Mouse (Mus musculus): ENCODE data around the gene Prkacb.

Prkacb gene

DNA sequence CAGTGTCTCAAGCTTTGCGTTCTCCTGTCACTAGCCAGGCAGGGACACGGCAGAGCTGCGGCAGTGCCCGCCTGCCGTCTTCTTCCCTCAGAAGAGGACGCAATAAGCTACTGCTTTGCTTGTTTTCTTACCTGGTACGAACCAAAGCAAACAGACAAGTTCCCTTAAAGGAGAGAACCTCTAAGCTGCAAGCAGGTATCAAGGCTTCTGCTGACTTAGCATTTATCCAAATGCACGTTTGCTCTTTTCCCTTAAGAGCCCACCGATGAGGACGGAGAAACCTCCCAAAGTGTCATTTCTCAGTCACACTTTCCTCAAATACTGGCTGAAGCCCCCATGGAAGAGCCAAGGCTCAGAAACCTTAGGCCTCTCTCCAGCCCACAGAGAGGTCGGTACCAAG, 81.3 kb downstream of the Prkacb start:
- DNase-seq (ENCODE audit: extremely low read depth, low read depth, low spot score): no peak

DNA sequence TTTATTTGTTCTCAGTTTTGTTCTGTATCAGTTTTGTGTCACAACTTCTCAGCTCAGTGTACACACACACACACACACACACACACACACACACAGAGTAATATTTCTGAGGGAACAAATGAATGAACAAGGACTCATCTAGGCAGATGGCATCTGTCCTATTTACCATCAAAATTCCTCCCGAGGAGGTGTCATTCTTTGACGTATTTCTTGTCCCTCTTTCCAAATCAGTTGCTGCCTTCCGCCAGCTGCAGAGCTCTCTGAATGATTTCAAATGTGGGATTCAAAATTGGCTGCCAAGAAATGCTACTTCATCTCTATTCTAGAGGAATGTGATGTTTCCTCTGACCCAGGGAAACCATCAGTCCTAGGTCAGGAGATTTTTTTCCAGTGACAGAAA, 89.8 kb downstream of the Prkacb start:
- DNase-seq (ENCODE audit: extremely low read depth, low read depth, low spot score): no peak

DNA sequence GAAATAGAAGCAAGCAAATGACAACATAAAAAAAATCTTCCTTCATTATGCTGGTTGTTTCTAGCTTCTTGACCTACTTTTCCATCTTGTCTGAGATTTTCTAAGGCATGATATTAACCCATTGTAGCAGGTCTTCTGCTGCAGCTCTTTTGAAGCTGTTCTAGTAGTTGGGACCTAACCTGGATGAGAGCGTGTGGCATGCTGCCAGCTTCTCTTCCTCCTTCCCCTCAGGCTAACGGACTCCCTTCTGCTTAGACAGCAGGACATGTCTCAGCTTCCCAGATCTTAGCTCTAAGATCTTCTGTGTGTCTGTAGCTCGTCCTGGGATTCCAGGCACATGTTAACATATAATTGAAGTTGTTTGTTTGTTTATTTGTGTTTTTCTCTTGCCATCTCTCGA, 93.1 kb downstream of the Prkacb start:
- no peak for DNase-seq (ENCODE audit: extremely low read depth, low read depth, low spot score)

DNA sequence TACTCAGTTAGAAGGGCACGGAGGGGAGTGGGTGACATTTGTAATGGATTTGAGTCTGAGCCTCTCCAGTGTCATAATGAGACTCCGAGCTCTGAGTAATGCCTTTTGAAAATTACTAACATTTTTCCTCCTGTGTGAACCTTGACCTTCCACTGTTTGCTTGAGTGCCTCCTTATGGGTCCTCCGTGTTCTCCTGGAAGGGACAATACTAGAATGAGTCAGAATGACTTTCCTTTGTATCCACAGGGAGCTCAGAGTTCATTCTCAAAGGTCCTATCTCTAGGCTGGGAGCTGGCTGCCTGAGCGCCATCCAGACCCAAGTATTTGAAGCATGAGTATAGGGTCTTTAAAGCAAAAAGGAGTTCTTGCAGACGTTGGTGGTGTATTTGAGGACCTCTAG, 94.5 kb downstream of the Prkacb start:
- no peak for DNase-seq (ENCODE audit: extremely low read depth, low read depth, low spot score)

DNA sequence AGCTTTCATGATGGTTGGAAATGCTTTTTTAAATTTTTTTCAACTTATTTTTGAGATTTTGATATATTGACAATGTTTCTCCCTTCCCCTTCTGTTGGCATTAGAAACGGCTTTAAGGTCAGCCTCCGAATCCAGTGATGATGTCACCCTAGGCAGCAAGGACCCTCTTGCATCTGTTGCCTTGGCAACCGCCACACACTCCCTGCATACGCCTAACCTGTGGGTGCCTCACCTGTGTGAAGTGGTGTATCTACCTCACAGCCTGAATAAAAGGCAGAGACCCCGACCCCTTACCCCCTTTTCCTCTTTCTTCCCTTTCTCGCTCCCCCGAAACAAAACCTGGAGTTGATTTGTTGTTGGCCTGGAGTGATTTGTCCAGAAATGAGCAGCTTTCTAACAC, 100.5 kb downstream of the Prkacb start:
- no peak for DNase-seq (ENCODE audit: extremely low read depth, low read depth, low spot score)

DNA sequence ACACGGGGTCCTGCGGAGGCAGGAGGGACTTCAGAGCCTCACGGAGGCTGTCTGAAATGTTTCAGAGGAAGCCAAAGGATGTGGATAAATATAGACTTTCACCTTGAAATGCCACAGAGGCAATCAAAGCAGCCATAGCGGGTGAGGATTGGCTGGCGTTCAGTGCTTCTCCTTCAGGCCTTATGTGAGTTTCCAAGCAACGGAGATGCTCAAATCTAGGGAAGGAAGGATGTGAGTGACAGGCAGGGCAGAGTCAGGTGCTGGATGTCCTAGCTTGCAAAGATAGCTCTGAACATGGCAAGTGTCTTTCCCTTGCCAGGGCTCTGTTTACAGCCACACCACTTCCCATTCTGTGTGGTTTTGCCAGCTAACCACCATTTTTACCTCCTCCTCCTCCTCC, 101.2 kb downstream of the Prkacb start:
- DNase-seq (ENCODE audit: extremely low read depth, low read depth, low spot score): no peak

DNA sequence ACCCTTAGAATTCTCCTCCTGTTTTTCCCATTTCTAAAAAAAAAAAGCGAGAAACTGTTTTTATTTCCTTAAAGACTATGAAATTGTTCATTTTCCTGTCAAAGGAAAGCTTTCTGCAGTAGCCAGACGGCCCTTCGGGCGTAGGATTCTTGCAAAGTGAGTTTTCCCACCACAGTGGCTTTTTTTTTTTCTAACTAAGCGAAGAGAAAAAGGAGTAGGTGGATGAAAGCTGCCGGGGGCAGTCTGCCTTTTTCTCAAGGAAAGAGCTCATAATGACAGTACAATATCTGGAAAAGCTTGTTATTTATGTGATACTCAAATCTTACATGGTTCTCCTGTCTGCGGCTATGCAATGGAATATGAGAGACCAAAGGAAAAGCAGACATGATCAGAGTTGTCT, 101.7 kb downstream of the Prkacb start:
- DNase-seq (ENCODE audit: extremely low read depth, low read depth, low spot score): no peak

DNA sequence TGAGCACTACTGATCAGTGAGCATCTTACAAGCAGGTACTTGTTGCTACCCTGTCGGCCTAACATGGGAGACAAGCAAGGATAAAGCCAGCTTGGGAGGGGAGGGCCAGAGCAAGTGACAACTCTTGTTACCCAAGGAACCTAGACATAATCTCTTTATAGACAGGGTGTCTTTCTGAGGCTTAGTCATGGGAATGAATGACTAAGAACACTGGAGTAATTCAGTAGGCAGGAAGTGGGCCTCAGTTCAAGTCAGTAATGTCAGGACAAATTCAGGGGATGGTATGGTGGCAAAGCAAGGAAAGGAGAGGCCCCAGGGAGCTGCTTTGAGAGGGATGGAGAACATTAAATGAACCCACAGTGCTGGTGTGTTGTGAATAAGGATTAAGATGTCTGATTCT, 103.7 kb downstream of the Prkacb start:
- no peak for DNase-seq (ENCODE audit: extremely low read depth, low read depth, low spot score)

DNA sequence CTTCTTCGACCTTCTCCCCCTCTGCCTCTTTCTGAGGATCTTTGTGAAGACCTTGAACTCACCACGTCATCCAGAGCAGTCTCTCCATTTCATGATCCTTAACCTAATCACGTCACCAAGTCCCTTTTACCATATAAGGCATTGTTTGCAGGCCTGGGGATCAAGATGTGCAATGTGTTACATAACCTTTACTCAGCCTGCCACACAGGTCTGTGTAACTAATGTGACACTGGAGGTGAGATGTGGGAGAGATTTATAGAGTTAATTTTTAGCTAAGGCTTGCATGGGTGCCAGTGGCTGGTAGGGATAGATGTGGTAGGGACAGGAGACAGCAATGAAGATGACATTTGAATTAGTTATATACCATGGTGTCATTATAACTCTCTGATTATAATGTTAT, 104.4 kb downstream of the Prkacb start:
- DNase-seq (ENCODE audit: extremely low read depth, low read depth, low spot score): no peak

DNA sequence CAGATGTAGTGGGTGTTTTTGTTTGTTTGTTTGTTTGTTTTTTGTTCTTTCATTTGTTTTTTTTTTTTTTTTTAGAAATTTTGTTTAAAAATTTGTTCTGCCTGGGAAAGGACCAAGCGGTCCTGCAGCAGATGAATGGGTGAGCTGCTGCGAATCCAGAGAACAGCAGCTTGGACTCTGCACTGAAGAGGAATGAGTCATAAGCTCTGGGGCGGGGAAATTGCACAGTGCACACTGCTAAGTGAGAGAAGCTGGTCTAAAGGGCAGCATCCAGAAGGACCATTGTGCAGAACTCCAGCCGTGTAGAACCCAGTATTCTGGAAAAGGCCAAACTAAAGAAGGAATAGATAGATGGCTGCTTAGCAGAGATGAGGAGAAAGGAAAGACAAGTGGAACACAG, 108.7 kb downstream of the Prkacb start:
- no peak for DNase-seq (ENCODE audit: extremely low read depth, low read depth, low spot score)

DNA sequence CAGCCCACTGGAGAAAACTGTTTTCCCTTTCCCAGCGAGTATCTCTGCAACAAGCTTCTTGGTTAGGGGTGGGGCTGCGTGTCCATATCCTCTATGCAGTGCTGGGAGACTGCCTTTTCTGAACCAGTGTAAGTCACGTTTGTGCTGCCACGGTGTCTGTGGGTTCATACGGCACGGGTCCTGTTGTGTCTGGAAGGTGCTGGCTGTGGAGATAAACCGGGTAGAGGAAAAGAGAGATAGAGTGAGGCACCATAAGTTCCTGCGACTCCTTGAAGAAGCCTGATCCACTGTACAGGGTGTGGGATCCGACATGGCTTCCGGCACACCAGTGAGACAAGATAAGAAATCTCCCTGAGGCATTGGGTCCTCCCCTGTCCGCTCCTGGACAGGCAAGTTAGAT, 112.7 kb downstream of the Prkacb start:
- no peak for DNase-seq (ENCODE audit: extremely low read depth, low read depth, low spot score)

DNA sequence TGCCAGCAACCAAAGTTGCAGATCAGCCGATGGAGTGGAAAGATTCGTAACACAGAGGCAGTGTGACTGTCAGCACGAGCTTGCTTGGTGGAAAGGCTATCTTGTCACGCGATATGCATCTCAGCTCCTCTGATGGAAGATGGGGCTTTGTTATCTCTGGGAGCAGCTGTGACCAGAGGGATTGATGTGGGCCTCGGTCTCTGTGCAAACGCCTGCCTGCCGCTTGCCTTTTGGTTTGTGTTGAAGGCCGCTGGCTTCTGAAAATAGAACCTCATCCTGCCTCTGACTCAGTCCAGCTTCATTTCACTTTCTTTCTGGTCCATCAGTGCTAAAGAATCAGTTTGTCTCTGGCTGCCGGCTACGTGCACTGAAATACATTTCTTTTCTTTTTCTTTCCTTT, 113.8 kb downstream of the Prkacb start:
- no peak for DNase-seq (ENCODE audit: extremely low read depth, low read depth, low spot score)

DNA sequence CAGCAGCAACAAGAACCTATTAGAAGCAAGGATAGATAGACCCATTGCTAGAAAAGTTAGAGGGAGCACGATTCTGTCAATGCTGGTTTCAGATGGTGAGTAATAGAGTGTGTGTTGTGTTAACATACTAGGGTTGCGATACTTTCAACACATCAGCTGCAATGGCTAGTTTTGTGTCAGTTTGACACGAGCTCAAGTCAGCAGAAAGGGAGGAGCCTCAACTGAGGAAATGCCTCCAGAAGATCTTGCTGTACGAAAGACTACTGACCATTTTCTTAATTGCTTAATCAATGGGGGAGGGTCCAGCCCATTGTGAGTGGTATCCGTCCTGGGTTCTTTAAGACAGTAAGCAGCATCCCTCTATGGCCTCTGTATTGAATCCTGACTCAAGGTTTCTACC, 120.2 kb downstream of the Prkacb start:
- no peak for DNase-seq (ENCODE audit: extremely low read depth, low read depth, low spot score)

DNA sequence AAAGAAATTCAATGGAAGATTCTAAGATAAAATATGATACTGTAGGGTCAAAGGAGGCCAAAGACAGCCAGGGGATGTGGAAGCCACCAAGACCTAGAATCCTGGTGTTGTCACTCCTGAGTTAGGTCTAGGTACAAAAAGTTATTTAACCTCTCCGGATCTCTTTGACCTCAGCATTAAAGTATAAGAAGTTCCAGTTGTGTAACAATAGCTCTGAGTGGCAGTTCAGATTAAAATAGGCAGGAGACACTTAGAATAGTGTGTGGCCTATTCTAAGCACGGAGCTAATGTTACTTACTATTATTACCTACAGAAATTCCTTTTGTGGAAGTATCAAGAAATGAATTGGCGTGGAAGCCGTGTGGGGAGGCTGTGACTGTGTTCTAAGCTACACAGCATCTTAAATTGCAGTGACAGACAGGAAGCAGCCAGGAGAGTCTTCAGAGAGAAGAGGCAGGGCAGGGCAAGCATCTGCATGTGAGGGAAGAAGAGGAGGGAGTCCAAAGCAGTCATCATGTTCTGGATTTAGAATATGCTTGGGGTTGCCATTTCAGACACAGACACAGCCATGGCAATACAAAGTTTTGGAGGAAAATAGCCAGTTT, 125.6 kb downstream of the Prkacb start:
- no peak for DNase-seq (ENCODE audit: extremely low read depth, low read depth, low spot score)

DNA sequence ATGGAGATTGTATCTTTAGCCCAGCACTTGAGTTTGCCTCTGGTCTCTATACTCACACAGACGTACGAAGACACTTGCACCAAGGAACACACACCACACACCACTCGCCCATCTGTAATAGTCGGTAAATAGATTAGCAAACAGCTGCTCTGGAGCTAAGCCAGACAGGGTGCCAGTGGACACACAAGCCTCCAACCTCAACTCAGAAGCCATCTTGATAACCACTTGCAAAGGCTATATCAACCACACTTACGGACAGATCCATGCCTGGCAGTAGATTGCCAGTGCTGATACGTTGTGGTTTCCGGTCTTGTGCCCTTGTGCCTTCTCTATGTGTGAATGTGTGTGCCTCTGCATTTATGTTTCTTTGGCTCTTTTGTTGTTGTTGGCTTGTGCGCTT, 126.4 kb downstream of the Prkacb start:
- no peak for DNase-seq (ENCODE audit: extremely low read depth, low read depth, low spot score)

DNA sequence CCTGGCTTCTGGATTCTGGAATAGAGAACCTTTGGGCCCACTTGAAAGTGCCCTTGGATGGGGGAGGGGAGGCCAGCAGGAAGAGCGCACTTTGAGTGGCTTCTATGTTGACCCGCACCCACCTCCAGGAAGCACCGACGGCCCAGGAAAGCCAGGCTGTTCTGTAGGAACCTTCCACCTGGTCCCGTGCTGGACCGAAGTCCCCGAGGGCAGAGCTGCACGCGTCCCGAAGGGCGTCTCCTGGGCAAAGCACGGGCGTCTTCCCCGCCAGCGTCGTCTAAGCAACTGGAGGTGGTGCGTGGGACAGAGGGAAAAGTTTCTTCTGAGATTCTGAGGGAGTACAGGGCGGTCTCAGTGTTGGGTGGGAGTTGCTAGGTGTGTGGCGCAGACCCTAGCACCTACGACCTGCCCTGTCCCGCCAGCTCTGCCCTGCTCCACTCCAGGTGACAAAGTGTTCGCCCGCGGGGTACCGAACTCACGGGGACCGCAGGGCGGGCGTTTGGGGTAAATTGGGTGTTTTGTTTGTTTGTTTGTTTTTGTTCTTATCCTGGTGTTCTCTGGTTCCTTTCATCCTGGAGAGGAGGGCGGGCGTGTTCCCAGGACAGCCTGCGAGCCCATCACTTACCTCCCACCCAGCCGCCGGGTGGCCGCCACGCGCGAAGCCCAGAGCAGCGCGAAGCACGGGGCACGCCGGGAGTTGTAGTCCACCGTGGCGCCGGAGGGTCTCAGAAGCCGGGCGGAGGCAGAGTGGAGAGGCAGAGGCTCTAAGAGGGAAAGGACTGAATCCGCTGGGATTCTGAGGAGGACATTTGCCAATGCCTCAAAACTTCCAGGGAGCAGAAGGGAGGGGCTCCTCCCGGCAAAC, 127.7 kb downstream of the Prkacb start, which contains the start of gene Samd13:
Gene Samd13, minus strand, starts transcription at position 782 of the 865 bp plus-strand sequence.
- no peak for DNase-seq (ENCODE audit: extremely low read depth, low read depth, low spot score)

DNA sequence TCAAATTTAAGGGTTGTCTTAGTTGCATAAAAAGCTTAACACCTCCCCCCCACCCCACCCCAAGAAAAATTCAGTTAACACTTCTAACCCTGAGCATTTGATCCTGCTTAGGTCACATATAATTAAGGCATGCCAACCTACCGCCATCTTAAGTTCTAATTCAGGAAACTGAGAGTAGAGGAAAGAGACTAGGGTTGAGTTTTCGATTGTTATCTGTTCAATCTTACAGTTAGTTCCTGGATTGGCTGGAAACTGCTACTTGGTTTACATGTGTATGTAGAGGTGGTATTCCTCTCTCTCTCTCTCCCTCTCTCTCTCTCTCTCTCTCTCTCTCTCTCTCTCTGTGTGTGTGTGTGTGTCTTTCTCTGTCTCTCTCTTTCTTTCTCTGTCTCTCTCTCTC, 129.7 kb downstream of the Prkacb start:
- DNase-seq (ENCODE audit: extremely low read depth, low read depth, low spot score): no peak

DNA sequence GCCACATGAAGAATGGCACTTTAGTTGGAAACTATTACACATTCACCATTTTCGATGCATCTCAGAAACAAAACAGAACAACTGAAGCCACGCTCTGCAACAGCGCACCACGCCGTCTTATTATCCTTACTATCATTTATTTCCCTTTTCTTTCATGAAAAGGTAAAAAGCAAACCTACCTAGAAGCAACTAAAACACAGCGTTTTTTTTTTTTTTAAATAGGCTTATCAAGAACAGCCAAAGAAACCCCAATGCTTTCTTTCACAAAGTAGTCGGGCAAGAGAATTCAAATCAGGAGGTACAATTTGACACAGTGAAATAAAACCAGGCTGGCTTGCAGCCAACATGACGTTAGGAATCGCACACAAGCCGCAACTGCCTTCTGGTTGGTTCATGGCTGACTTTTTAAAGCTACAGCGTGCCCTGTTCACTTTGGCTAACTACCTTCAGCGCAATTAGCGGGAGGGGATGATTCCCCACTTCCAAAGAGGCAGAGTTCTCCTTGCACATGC, 130.6 kb downstream of the Prkacb start:
- no peak for DNase-seq (ENCODE audit: extremely low read depth, low read depth, low spot score)

DNA sequence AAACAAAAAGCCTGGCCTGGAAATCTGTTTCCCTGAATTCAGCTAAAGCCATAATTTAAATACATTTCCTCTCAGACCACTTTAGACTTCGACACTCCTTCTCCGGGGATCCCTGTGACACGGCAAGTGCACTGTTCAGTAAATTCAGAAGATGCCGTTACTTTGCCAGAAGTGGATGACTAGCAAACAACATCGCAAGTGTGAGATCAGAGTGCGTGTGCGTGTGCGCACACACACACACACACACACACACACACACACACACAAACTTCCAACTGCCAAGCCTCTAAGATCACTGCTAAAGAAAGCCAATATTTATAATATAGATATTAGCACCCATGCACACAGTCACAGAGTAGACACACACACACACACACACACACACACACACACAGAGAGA, 131.1 kb downstream of the Prkacb start:
- DNase-seq (ENCODE audit: extremely low read depth, low read depth, low spot score): no peak

DNA sequence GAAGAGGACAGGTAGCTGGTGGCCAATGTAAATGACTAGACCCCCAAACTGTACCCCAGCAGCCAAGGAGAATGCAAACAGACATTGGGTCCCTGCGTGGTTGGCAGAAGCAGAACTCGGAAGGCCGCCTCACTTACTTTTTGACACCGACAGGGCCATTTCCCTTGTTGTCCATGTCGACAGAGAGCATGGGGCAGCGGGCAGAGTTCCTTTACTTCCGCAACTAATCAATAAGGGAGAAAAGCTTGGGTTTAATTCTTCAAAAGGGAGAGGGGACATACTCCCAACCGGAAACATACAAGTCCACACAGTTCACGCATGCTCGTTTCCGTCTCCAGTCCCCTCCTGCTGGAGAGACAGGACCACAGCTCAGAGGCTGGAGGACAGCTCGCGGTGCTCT, 132.2 kb downstream of the Prkacb start:
- no peak for DNase-seq (ENCODE audit: extremely low read depth, low read depth, low spot score)

DNA sequence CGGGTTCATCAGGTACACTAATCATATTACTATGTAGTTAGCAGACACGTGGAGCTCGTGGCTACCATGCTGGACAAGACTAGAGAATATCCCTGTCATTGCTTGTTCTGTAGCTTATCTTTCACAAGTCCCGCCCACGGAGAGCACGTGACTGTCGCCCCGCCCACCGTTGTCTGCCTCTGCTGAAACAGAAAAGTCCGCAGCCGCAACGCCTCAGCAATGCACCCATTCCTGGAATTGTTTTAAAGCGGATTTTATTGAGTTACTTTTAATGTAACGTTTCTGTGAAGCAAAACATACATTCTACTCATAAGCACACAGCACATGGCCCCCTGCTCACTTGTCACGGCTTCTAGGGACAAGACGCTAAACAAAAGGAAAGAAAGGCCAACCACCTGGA, 133.1 kb downstream of the Prkacb start:
- DNase-seq (ENCODE audit: extremely low read depth, low read depth, low spot score): no peak

Measured in fat pad, adult 2 months (tissue).